ENCODE assay signal across 8 mouse cellular contexts in genomic region chrX:77720298-77720697, GRCm38 (mm10).
A peak's percentile ranks its signal among the peaks of the same experiment; 100 is the strongest.
DNase-seq lines count a peak whose midpoint lies in the region; ATAC-seq and TF ChIP-seq lines count a peak whose summit lies in the region.

No protein-coding gene starts in this region.

- no peak overlapping the region for H3K4me2 ChIP-seq in forebrain, embryonic 13.5 days

- no peaks in the 10 kb centered on the region for H3K79me2 ChIP-seq in C2C12 (ENCODE audit: control insufficient read depth, insufficient read depth)

- no peaks in the 10 kb centered on the region for H3K4me1 ChIP-seq in forebrain, embryonic 13.5 days

- ATAC-seq in forebrain, embryonic 13.5 days, result peak; percentile 58
- peak; percentile 84 for ATAC-seq in megakaryocyte-erythroid progenitor cell, adult 5-6 weeks (replicated peaks; ENCODE audit: low FRiP score, low TSS enrichment, poor library complexity, severe bottlenecking)

- no peaks in the 10 kb centered on the region for H3K79me3 ChIP-seq in C2C12 (ENCODE audit: low read depth)

- DNase-seq in heart, adult 18-20 months, result peak; percentile 8 to 42
- DNase-seq in heart, adult 11 months, result no peak
- DNase-seq in brain, adult 2 months (ENCODE audit: low read depth, low spot score), result peak; percentile 69
- DNase-seq in large intestine, adult 2 months (ENCODE audit: low read depth, low spot score), result peak; percentile 2
- DNase-seq in thymus, postnatal 36 days, result peak; percentile 2 to 7

- no peaks in the 10 kb centered on the region for H3K27me3 ChIP-seq in C2C12 (ENCODE audit: control insufficient read depth, insufficient read depth, insufficient read length)
- H3K27me3 ChIP-seq in forebrain, embryonic 13.5 days, result no peaks in the 10 kb centered on the region

- 21% methylated on average over 2 of the region's 2 CpGs for WGBS in forebrain, embryonic 13.5 days
- WGBS in large intestine, adult 2 months, result 17% methylated on average over 2 of the region's 2 CpGs

- no peak overlapping the region for H3ac ChIP-seq in C2C12 (ENCODE audit: control insufficient read depth, insufficient read length, low read depth)

- H3K36me3 ChIP-seq in C2C12 (ENCODE audit: control insufficient read depth, insufficient read depth), result no peaks in the 10 kb centered on the region
- no peaks in the 10 kb centered on the region for H3K36me3 ChIP-seq in forebrain, embryonic 13.5 days (ENCODE audit: poor library complexity, severe bottlenecking)

- H3K27ac ChIP-seq in forebrain, embryonic 13.5 days, result no peak overlapping the region

- H3K9ac ChIP-seq in forebrain, embryonic 13.5 days, result no peak overlapping the region

- TF ChIP-seq CTCF in C2C12 (IDR thresholded peaks at IDR 0.05; ENCODE audit: control insufficient read depth, insufficient read depth, insufficient read length), result peak; percentile 19

- no peaks in the 10 kb centered on the region for H3K9me3 ChIP-seq in forebrain, embryonic 13.5 days (replicated peaks)

- no peak overlapping the region for H3K4me3 ChIP-seq in C2C12 (ENCODE audit: insufficient read depth, poor library complexity, severe bottlenecking)
- H3K4me3 ChIP-seq in forebrain, embryonic 13.5 days, result no peak overlapping the region

TF ChIP-seq in C2C12, 6 proteins besides CTCF, POLR2A, EP300 and RAD21:
- no peak for TF ChIP-seq USF1 (IDR thresholded peaks at IDR 0.05; ENCODE audit: low read depth)
